9 mouse cellular contexts compared by ENCODE assay signal in genomic region chr3:102738161-102738901, GRCm38 (mm10). TPM values are rescaled to one million over a fixed set of nuclear protein-coding genes. Genes with fewer than 3 reads are reported as not detected.
A peak's percentile ranks its signal among the peaks of the same experiment; 100 is the strongest.
DNase-seq lines count a peak whose midpoint lies in the region; ATAC-seq lines count a peak whose summit lies in the region.
"Had no signal": no experiment of that assay in that cellular context is flagged by ENCODE, and none has a peak within 500 bp of the region (broad histone marks: within the 10 kb centered on the region; RNA-seq: fewer than 3 reads in every experiment).

No protein-coding gene starts in this region.

- 67% methylated on average over 10 of the region's 10 CpGs for WGBS in kidney, embryonic 16.5 days

- H3K4me1 ChIP-seq in kidney, embryonic 16.5 days (ENCODE audit: insufficient read depth, low read length) = peaks cover 19% of the 10 kb centered on the region

- H3K27ac ChIP-seq in kidney, embryonic 16.5 days (ENCODE audit: low read length) = peak overlapping the region; percentile 21

- no peak overlapping the region for H3K4me2 ChIP-seq in kidney, embryonic 16.5 days (replicated peaks; ENCODE audit: low read depth, low read length)

- DNase-seq in kidney, adult 18-20 months = no peak
- peak; percentile 42 for DNase-seq in liver
- DNase-seq in naive thymus-derived CD4-positive, alpha-beta T cell, adult 2 months (ENCODE audit: low read depth) = peak; percentile 63
- no peak for DNase-seq in cerebellum, postnatal 25 days
- DNase-seq in ovary, postnatal 10 days (ENCODE audit: low spot score) = no peak
- DNase-seq in layer of hippocampus, adult 9-11 months = no peak

- no peak overlapping the region for H3K9ac ChIP-seq in kidney, embryonic 16.5 days (replicated peaks; ENCODE audit: low read length)

- ATAC-seq in kidney, embryonic 16.5 days (ENCODE audit: low FRiP score, low TSS enrichment) = no peak
- peak; percentile 73 for ATAC-seq in common myeloid progenitor, adult 5-6 weeks (replicated peaks; ENCODE audit: low read depth, poor library complexity, severe bottlenecking)

- H3K4me3 ChIP-seq in kidney, embryonic 16.5 days (ENCODE audit: low read length) = no peak overlapping the region

- H3K36me3 ChIP-seq in kidney, embryonic 16.5 days (ENCODE audit: insufficient read depth, low read length) = no peaks in the 10 kb centered on the region
- H3K36me3 ChIP-seq: G1E had no signal

- H3K27me3 ChIP-seq in kidney, embryonic 16.5 days (ENCODE audit: insufficient read depth, low read length) = peaks cover 11% of the 10 kb centered on the region

- no peaks in the 10 kb centered on the region for H3K9me3 ChIP-seq in kidney, embryonic 16.5 days (ENCODE audit: low read length)
- H3K9me3 ChIP-seq: G1E had no signal

RNA-seq across cellular contexts. Expression of gene Tspan2, which starts 4.0 kb away (rescaled TPM):
- 8.4 and 10.6 TPM in 2 replicates for polyA plus RNA-seq in kidney, embryonic 16.5 days (2015; fragmentation: Nextera tagmentation; extraction: Ambion mirVana)
- total RNA-seq in common myeloid progenitor, adult 5-6 weeks (2017) = 14.6 and 21.8 TPM in 2 replicates
- polyA plus RNA-seq: G1E had no signal

RNA-seq across cellular contexts. Expression of gene Tshb, which starts 44.2 kb away (rescaled TPM):
- 0.06 TPM in 1 of 2 replicates, not detected in the other for polyA plus RNA-seq in kidney, embryonic 16.5 days (2015; fragmentation: Nextera tagmentation; extraction: Ambion mirVana)
- total RNA-seq in common myeloid progenitor, adult 5-6 weeks (2017) = not detected in 2 replicates
- polyA plus RNA-seq: G1E had no signal

Comparison
In these comparisons a context has a peak if more than half of its experiments do, and no peak if none do; other contexts are left out.
1. DNase-seq: peak in liver (single experiment) and naive thymus-derived CD4-positive, alpha-beta T cell, adult 2 months (single experiment); none in kidney, adult 18-20 months (single experiment), cerebellum, postnatal 25 days (0 of 2), ovary, postnatal 10 days (single experiment) and layer of hippocampus, adult 9-11 months (single experiment).